Comparison of ENCODE assay signal across 21 mouse cellular contexts in the genomic region with DNA sequence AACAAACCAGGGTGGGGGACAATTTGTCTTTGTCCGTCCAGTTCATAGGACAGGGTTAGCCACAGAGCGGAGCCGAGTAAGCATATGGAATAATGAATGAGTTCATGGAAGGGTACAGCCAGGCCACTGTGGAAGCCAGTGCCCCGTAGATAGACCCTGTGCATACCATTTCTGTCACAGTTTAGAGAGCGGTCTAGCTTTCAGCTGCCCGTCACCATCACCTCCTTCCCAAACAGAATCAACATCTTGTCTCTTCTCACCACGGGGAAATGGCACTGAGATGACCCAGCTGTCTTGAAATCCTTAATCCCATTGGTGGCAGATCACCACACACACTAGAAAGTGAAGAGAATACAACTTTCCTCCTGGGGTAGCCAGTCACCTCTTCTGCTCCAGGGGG.
DNase-seq lines count a peak whose midpoint lies in the region; ATAC-seq and TF ChIP-seq lines count a peak whose summit lies in the region.
"Had no signal": no experiment of that assay in that cellular context is flagged by ENCODE, and none has a peak within 500 bp of the region (broad histone marks: within the 10 kb centered on the region; RNA-seq: fewer than 3 reads in every experiment).

No protein-coding gene starts in this region.

- no peak for TF ChIP-seq POLR2A in heart, adult 2 months (IDR thresholded peaks at IDR 0.05; ENCODE audit: insufficient read depth, low read depth, low read length)

- no peak for DNase-seq in heart, adult 2 months
- no peak for DNase-seq in heart, adult 9 months (ENCODE audit: low spot score in 2 of 2)
- DNase-seq in heart, postnatal 0 days (ENCODE audit: low spot score): no peak
- no peak for DNase-seq in heart, postnatal 10 days
- DNase-seq in lung, postnatal 25 days (ENCODE audit: low spot score): peak; percentile 54
- DNase-seq: adrenal gland, postnatal 25 days; cerebellum, adult 2 months; gastrocnemius, postnatal 14 days; kidney, adult 8-10 months; kidney, postnatal 4 days; layer of hippocampus, adult 9-11 months; liver, postnatal 0 days; right cerebral cortex, postnatal 14 days; spleen, adult 18-20 months; thymus, postnatal 25 days had no signal

- no peak for TF ChIP-seq CTCF in heart, adult 2 months (IDR thresholded peaks at IDR 0.05)
- no peak for TF ChIP-seq CTCF in heart, postnatal 0 days (IDR thresholded peaks at IDR 0.05; ENCODE audit: low read depth)

- H3K9ac ChIP-seq in heart, adult 2 months (ENCODE audit: low read depth, low read length): no peak overlapping the region
- H3K9ac ChIP-seq in heart, postnatal 0 days (replicated peaks; ENCODE audit: low read depth, low read length): no peak overlapping the region
- H3K9ac ChIP-seq in forebrain, embryonic 13.5 days: no peak overlapping the region
- H3K9ac ChIP-seq: liver, postnatal 0 days had no signal

- peaks cover 13% of the 10 kb centered on the region for H3K36me3 ChIP-seq in heart, adult 2 months (ENCODE audit: control insufficient read depth, insufficient read depth, low read length)
- H3K36me3 ChIP-seq in heart, postnatal 0 days (replicated peaks; ENCODE audit: control insufficient read depth, insufficient read depth, low read length): no peaks in the 10 kb centered on the region
- H3K36me3 ChIP-seq in forebrain, embryonic 13.5 days (ENCODE audit: poor library complexity, severe bottlenecking): no peaks in the 10 kb centered on the region
- H3K36me3 ChIP-seq: embryonic facial prominence, embryonic 10.5 days; G1E; limb, embryonic 10.5 days had no signal

- no peak overlapping the region for H3K4me3 ChIP-seq in heart, adult 2 months
- H3K4me3 ChIP-seq in heart, postnatal 0 days (ENCODE audit: low read depth, low read length): no peak overlapping the region
- H3K4me3 ChIP-seq in brown adipose tissue, adult 24 weeks (ENCODE audit: insufficient read depth, low read depth, low read length): no peak overlapping the region
- no peak overlapping the region for H3K4me3 ChIP-seq in forebrain, embryonic 13.5 days
- H3K4me3 ChIP-seq: embryonic facial prominence, embryonic 10.5 days; limb, embryonic 10.5 days had no signal

- no peaks in the 10 kb centered on the region for H3K9me3 ChIP-seq in heart, postnatal 0 days (replicated peaks; ENCODE audit: control insufficient read depth, low read length)
- no peaks in the 10 kb centered on the region for H3K9me3 ChIP-seq in forebrain, embryonic 13.5 days (replicated peaks)
- H3K9me3 ChIP-seq: embryonic facial prominence, embryonic 10.5 days; G1E; limb, embryonic 10.5 days had no signal

- ATAC-seq in heart, postnatal 0 days (ENCODE audit: insufficient read depth, low read depth): no peak
- no peak for ATAC-seq in forebrain, embryonic 13.5 days
- ATAC-seq: forebrain, embryonic 14.5 days; liver, postnatal 0 days had no signal

- TF ChIP-seq EP300 in heart, adult 2 months (IDR thresholded peaks at IDR 0.05; ENCODE audit: insufficient read depth, low read depth, low read length): no peak
- TF ChIP-seq EP300 in heart, postnatal 0 days (IDR thresholded peaks at IDR 0.05; ENCODE audit: low read depth): no peak

- intact Hi-C loops in heart, adult 2 months (cut with DNase I): no loop called here
- intact Hi-C loops in heart, postnatal 10 days (cut with DNase I): no loop called here

- H3K27ac ChIP-seq in heart, adult 2 months: peak overlapping the region; percentile 10; the same call in 1 of the 2 replicates
- H3K27ac ChIP-seq in heart, postnatal 0 days (ENCODE audit: low read depth): 0 out of 2 replicates have a peak overlapping the region, but pooled peaks have one; percentile 11
- 0 out of 2 replicates have a peak overlapping the region, but pooled peaks have one; percentile 26 for H3K27ac ChIP-seq in brown adipose tissue, adult 24 weeks (replicated peaks; ENCODE audit: low read depth, low read length)
- no peak overlapping the region for H3K27ac ChIP-seq in forebrain, embryonic 13.5 days
- H3K27ac ChIP-seq: embryonic facial prominence, embryonic 10.5 days; limb, embryonic 10.5 days had no signal

- H3K79me2 ChIP-seq in heart, adult 2 months (replicated peaks; ENCODE audit: control insufficient read depth, insufficient read depth, low read length): no peaks in the 10 kb centered on the region

- WGBS in heart, adult 2 months: 82% methylated on average over 7 of the region's 7 CpGs
- WGBS in heart, postnatal 0 days: 41% methylated on average over 7 of the region's 7 CpGs
- WGBS in forebrain, embryonic 13.5 days: 75% methylated on average over 7 of the region's 7 CpGs

- no peaks in the 10 kb centered on the region for H3K27me3 ChIP-seq in heart, adult 2 months (ENCODE audit: control insufficient read depth, insufficient read depth, low read length)
- H3K27me3 ChIP-seq in heart, postnatal 0 days (ENCODE audit: control insufficient read depth, insufficient read depth, low read length): no peaks in the 10 kb centered on the region
- H3K27me3 ChIP-seq in forebrain, embryonic 13.5 days: no peaks in the 10 kb centered on the region

- H3K4me2 ChIP-seq in heart, postnatal 0 days (ENCODE audit: low read depth, low read length): no peak overlapping the region
- no peak overlapping the region for H3K4me2 ChIP-seq in forebrain, embryonic 13.5 days

- peaks cover 27% of the 10 kb centered on the region for H3K4me1 ChIP-seq in heart, adult 2 months (ENCODE audit: control insufficient read depth, insufficient read depth, low read length)
- H3K4me1 ChIP-seq in heart, postnatal 0 days (ENCODE audit: control insufficient read depth, insufficient read depth): peaks cover 24% of the 10 kb centered on the region
- H3K4me1 ChIP-seq in brown adipose tissue, adult 24 weeks (ENCODE audit: control insufficient read depth, insufficient read depth, insufficient read length, low read length): peaks cover 46% of the 10 kb centered on the region
- H3K4me1 ChIP-seq in forebrain, embryonic 13.5 days: peaks cover 7% of the 10 kb centered on the region
